Mouse (Mus musculus): ENCODE data around the gene Kif26b. TPM values are rescaled to one million over a fixed set of nuclear protein-coding genes. Genes with fewer than 3 reads are reported as not detected.
A peak's percentile ranks its signal among the peaks of the same experiment; 100 is the strongest.

Kif26b gene
- total RNA-seq (2021), result 1 to 10 TPM; 8.6 to 9.0 TPM
- long read RNA-seq, experiment 1, partial matches to known transcripts, result 0 of 2 reads
- long read RNA-seq, experiment 1, other reads (novel, unspliced or antisense), result 2 of 2 reads
- long read RNA-seq, experiment 2, partial matches to known transcripts, result 4 of 4 reads
- long read RNA-seq, experiment 2, other reads (novel, unspliced or antisense), result 0 of 4 reads

DNA sequence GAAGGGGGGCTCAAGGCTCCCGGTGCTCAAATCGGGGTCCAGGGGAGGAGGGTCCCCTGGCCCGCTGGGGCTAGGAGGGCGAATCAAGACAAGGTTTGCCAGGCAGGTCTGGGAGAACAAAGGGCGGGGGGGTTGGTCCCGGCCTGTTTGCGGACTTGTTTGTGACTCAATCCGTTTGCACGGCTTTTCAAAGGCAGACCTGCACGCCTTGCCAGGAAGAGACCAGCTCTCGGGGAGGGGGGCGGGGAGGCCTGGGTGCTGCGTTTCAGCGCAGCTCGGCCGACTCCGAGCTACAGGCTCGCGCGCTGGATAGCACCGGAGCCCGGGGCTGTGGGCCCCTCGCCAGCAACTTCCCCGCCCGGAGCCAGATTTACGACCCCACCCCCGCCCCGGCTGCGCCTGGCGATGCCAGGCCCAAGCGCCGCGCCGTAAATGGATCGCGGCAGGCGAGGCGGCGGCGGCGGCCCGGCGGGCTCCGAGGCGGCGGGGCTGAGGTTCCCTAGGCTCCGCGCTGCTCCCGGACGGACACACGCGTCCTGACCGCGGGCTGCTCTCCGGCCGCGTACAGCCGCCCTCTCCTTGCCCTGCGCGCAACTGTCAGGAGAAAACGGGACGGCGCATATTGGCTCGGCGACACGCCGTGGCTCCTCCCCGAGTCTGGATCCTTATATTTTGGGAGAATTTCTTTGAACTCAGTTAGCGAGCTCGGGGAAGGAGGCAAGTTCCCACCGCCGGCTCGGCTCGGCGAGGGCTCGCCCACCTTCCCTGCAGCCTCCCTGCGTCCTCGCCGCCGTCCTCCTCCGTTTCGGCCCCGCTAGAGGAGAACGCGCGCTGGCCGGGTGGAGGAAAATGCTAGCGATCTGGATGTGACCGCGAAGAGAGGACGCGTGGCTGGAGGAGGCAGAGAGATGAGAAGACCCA lies at the start of gene Kif26b:
Gene Kif26b (plus strand): TSS at position 695 of the 921 bp plus-strand sequence.
- peak; percentile 40 to 65 for DNase-seq (ENCODE audit: low spot score in 2 of 2)

DNA sequence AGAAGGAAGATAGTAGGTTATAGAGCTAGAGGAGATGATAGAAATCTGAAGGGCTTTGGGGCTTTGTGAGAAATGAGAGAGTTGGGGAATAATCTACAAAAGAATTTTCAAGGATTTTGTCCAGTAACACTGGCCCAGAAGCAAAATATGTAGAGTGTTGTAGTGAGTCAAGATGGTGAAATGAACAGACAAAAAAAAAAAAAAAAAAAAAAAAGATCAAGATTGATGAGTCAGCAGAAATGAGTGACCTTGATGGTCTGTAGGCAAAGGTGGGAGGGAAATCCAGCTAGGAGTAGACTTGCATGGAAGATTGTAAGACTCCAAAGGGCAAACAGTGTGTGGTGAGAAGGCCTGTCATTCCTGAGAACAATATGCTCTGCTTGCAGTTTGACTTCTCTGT lies 45.1 kb upstream of the Kif26b start:
- DNase-seq (ENCODE audit: low spot score in 2 of 2), result no peak

DNA sequence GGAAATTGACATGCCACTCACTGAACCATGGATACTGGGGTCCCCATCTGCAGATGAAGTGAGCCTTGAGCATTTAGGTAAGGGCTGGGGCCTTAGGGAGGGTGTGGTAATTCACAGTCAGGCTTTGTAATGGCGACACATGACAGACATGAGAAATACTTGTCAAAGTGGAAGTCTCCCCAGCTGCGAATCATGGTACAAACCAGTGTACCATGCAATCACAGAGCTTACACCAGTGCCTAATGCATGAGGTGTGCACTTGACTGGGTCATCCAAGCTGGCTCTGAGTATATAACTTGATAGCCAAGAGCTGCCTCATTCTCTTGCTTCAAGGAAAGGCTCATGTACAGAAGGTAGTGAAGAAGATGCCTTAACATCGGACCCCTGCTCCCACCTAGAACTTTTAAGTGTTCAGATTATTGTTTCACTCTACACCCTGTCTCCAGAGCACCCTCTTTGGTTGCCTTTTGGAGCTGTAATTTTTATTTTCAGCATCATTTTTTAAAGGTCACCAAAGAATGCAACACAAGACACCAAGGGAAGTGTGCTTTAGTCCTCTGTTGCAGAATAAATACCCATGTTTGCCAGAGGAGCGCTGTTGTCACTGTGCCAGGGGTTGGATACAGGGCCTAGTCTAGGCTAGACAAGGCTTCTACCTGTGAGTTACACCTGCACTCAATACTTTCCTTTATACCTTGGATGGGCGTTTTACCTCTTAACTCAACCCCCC lies 43.6 kb upstream of the Kif26b start:
- no peak for DNase-seq (ENCODE audit: low spot score in 2 of 2)

DNA sequence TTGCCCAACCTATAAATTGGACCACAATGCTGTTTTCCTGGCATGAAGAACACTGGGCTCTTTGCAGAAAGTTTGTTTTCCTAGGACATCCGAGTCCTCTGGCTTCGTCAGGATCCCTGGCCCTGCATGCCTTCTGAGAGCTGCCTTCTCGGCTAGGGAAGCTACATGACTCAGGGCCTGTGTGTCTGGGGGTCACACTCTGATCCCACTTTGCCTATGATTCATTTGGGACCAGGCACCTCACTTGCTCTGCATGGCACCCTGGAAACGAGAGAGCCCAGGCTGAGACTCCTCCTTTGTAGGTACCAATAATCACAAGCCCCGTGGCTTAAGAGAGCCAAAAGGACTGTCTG lies 43.1 kb upstream of the Kif26b start:
- DNase-seq (ENCODE audit: low spot score in 2 of 2), result no peak

DNA sequence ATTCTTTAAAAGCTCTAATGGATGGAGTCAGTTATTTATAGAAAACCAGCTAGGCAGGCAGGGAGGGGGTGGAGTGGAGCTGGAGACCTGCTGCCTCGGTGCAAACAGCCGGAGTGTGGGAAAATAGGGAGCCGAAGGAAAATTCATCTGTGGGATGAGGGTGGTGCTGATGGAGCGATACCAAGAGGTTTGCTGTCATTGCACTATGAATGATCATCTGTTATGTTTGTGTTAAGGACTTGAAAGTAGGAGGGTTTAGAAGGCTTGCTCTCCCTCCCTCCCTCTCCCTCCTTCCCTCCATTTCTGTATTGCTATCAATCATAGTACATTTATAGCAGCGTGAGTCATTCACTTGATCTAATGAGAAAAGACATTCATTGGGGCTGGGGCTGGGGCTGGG lies 42.1 kb upstream of the Kif26b start:
- peak; percentile 17 to 42 for DNase-seq (ENCODE audit: low spot score in 2 of 2)

DNA sequence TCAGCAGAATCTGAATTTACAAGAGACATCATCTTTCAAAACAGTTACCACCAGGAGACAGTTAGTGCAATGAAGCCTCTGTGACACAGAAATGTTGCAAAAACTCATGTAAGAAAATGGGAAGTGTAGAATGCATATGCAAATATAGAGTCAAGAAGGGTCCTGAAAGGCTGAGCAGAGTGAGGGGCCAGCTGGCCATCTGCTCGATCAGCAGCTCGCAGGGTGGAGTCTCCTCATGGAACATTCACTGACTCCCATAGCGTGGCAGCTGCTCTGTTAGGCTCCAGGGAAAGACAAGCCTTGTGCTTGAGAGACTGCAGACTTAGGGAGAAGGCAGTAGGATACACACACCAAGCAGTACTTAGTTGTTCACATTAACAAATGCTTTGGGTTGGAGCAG lies 39.8 kb upstream of the Kif26b start:
- DNase-seq (ENCODE audit: low spot score in 2 of 2), result no peak

DNA sequence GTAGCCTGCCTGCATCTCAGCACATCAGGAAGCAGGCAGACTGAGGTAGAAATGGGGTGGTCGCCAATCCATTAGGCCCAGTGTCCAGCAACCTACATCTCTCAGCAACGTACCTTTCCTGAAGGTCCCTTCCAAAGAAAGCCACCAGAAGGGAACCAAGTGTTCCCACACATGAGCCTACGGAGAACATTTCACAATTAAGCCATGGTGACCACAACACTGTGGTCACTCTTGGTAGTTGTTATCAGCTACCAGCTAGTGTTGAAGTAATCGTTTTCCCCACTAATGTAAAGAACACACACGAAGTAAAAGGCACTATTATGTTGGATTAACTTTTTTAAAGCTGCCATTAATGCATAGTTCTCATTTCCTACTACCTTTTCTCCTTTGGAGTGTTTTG lies 37.2 kb upstream of the Kif26b start:
- no peak for DNase-seq (ENCODE audit: low spot score in 2 of 2)

DNA sequence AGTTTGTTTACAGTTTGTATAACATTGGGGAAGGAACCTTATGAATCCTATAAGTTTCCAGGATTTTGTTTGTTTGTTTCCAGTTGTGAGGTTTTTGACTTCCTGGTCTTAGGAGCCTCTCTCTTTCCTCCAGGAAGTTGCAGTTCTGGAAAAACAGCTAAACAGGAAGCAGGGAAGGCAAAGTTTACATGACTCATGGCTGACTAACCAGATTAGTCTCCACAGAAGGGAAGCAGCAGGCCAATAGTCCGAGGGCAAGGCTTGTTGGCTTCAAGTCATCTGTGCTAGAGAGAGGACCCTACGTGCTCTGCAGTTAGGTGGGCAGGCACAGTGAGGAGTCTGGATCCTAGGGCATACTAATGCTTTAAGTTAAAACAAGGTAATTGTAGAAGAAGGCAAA lies 36.4 kb upstream of the Kif26b start:
- no peak for DNase-seq (ENCODE audit: low spot score in 2 of 2)

DNA sequence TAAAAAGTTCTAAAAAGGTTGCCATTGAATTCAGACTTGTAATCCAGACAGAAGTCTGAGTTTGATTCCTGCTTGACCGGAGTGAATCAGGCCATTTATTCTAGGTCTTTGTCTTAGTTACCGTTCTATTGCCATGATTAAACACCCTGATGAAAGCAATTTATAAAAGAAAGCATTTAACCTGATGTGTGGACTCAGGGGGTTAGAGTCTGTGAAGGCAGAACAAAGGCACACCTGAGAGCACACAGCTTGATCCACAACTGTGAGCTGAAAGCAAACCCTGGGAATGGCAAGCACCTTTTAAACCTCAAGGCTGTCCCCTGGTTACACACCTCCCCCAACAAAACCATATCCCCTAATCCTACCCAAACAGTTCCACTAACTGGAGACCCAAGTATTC lies 32.7 kb upstream of the Kif26b start:
- no peak for DNase-seq (ENCODE audit: low spot score in 2 of 2)

DNA sequence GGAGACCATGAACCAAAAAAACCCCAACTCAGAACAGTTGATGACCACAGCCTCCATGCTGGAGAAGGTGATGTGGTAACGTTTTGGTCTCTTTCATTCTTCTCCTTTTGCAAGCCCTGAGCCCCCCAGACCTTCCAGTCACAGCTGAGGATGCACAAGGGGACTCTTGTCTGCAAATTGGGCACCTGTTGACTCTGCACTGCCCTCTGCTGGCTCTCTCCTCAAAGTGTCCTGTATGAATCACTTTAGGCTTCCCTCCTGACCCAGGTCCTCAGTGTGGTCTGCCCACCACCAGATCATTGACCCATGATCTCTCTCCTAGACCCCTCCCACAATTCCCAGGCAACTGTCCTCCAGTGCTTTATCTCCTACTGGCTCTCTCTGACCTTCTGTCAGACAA lies 32.1 kb upstream of the Kif26b start:
- DNase-seq (ENCODE audit: low spot score in 2 of 2), result peak; percentile 21 to 28

DNA sequence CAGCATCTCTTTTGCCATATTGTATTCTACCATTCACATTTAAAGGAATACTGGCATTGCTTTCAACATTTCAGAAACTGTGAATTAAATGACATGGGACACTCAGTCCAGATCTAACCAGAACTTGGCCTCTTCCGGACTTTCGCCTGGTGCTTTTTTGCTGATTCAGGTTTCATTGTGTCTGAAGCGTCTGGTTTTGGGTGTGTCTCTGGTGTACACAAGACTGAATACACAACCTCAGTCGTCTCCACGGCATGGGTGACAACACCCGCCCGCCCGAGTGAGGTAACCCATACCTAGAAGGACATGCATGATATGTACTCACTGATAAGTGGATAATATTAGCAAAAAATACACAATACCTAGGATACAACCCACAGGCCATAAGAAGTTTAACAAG lies 22.0 kb upstream of the Kif26b start:
- DNase-seq (ENCODE audit: low spot score in 2 of 2), result no peak

DNA sequence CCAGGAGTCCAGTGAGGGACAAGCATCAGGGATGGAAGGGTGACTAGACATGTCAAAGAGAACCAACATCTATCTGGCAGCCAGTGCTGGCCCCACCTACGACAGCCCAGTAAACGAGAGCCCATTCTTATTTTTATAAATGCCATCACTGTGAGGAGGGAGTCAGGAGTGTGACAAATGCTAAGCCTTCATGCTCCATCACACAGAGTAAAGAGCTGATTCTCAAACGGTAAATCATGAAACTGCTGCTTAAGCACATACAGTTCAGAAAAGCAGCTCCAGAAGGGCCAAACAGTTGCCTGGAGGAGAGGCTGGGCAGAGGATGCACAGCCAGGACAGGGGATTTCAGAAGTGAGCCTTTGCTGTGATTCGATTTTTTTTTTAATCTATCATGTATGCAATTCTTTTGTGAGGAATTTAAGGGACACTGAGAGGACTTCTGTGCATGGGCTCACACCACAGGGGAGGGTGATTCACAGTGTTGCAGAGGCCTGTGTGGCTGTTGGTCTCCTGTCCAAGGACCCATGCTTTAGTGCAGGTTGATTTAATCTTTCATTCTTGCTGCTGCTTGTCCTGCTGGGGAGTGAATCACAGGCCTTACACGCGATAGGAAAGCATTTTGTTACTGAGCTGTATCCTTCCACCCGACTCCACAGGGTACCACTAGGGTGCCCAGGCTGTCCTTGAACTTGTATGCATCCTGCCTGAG lies 16.4 kb upstream of the Kif26b start:
- no peak for DNase-seq (ENCODE audit: low spot score in 2 of 2)

DNA sequence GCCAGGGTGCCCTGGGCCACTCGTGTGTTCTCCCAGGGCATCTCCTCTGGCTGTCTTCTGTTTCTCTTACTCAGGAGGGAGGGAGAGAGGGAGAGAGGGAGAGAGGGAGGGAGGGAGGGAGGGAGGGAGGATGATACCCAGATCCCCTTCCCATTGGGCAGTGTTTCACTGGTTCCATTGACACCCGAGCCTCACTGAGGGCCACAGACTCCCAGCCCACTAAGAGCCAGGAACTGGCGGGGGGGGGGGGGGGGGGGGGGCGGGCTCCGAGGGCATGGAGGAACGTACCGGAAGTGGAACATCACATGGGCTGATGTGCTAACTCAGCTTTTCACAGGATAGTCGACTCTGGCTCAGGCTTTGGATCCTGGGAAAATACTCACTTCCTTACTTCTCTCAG lies 15.0 kb upstream of the Kif26b start:
- no peak for DNase-seq (ENCODE audit: low spot score in 2 of 2)

DNA sequence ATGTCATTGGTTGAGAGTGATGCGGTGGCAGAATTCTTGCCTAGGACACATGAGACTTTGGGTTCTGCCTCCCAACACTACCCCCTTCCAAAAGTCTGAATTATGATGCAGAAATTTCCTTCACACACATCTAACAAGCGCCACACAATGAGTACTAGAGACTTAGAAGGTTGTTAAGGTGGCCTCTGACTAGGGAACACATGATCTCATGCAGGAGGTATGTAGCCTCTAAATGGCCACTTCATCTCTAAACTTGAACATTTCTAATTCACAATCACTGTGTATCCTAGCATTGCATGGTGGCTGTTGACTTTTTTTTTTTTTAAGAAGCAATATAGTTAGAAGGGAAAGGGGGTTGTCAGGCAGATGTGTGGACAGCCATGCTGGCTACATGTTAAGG lies 13.1 kb upstream of the Kif26b start:
- DNase-seq (ENCODE audit: low spot score in 2 of 2), result no peak

DNA sequence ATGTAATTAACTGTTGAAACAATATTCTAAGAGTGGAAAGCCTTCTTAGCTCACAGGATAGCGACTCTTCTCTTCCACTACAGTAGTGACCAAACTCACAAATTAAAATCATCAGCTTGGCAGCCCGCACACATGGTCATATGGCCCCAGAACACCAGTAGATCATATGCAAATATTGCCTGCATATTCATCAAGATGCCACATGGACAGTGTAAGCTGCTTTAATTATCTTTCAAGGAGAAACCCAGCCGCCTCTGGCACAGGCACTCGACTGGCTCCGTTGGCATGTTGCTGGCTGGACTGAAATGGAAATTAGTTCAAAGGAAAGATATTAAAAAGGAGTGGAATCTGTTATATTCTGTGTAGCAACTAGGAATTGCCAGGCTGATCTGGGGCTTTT lies 6.5 kb upstream of the Kif26b start:
- no peak for DNase-seq (ENCODE audit: low spot score in 2 of 2)

DNA sequence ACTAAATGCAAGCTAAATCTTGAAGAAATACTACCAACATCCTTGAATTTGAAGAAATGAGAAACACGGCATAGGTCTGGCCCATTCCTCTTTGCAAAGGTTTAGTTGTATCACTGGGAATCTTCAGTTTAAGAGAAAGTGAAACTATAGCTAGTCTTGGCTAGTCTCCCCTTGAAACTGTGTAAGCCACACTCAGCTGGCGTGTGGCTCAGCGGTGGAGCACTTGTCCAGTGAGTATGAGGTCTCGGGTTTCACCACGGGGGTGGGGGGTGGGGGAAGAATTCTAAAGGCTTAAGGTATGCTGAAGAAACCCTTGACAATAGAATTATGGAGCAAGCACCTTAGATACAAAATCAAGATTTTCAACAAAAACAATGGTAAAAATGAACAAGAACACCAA lies 5.8 kb upstream of the Kif26b start:
- no peak for DNase-seq (ENCODE audit: low spot score in 2 of 2)

DNA sequence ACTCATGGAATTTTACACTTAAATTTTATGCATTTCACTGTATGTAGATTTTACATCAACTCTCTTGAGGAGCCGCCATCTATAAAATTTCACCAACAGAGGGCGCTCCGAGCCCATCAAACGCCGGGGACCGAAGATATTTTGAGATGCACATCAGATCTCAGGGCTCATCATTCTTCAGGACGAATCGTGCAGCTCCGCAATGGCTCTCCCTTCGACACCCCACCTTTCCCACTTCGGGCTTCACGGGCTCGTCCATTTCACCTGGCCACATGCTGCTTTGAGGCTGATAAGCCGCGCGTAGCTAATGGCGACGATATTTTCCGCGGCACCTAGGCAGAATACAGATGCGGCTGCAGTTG lies 1.8 kb upstream of the Kif26b start:
- peak; percentile 71 to 79 for DNase-seq (ENCODE audit: low spot score in 2 of 2)

DNA sequence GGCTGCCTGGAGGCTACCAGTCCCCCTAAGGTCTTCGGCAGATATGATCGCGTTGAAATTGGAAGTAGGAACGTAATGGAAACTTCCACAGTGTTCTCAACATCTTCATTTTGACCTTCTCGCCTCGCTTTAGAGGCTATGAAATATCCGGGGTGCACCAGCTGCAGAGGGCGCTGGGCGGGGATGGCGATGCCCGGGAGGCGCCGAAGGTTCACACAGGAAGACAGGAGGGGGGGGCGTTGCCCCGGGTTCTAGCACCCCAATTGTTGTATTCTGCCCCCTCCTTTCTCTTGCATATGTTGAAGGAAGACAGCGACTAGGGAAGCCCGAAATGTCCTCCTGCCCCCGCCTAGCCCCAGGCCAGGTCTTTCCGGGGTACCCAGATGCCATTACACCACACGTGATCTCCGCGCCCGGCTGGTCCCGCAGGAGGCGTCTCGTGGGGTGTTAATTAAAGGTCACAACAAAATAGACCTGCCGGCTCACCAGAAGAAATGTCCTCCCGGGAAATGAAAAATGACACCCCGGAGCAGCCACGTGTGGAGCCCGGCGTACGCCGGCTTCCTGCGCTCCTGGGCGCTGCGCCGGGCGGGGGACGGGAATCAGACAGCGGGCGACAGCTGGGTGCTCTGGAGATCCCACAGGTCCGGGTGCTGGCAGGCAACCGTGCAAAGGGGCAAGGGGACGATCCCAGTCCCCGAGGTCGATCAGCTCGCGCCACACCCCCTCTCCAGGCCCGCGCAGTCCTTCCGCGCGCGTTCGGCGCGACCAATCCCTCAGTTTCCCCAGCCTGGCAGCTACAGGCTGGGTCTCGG lies 1.2 kb upstream of the Kif26b start:
- DNase-seq (ENCODE audit: low spot score in 2 of 2), result peak; percentile 19 to 45

DNA sequence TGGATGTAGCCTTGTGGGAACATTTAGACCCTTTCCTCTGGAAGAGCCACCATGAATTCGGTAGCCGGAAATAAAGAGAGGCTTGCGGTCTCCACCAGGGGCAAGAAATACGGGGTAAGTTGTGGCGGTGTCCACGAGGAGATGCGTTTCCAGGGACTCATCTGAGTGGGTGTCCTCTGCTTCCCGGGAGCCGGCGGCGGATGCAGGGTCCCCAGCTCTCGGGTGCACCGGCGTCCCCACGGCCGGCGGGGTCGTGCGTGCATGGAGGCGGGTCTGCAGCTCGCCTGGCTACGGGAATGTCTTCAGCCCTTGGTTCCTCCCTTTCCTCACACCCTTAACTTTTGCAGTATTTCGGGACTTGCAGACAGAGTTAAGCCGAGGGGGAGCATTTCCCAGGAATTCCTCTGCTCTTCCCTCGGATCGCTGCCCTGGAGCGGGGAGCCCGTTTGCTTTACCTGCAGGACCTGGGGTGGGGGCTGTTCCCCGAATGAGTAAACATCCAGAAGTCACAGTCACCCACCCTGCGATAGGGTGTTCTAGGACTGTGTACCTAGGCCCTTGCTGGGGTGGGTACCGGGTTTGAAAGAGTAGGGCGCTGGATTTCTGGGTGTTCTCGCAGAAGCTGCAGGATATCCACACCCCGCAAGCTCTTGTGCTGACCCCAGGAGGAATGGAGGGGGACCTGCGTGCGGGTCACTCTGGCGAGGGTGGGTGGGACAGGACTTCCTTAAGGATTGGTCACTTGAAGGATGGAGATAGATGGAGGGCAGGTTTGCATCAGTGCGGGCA lies 781 bp downstream of the Kif26b start:
- DNase-seq (ENCODE audit: low spot score in 2 of 2), result peak; percentile 9 to 23

Measured in left cerebral cortex, adult 18-20 months (tissue).